Mouse (Mus musculus) midbrain, postnatal 0 days (tissue): ENCODE measurements around the gene Dcdc2a. TPM values are rescaled to one million over a fixed set of nuclear protein-coding genes. Genes with fewer than 3 reads are reported as not detected.
A peak's percentile ranks its signal among the peaks of the same experiment; 100 is the strongest.

ENCODE experiments used
- ATAC-seq: fragments of 200-750 bp; cut with Nextera tagmentation; 2 replicates; pipeline ENCODE4 v1.8.0; 2017; ENCODE audit warnings: moderate number of reproducible peaks, mild to moderate bottlenecking, moderate TSS enrichment, moderate library complexity; ENCODE audit not compliant: low FRiP score
- DNase-seq: peaks from one replicate; pipeline ENCODE4 v3.0.0-alpha.2; 2015; ENCODE audit warnings: low spot score
- H3K27ac ChIP-seq: fragments of 300-500 bp; sonication (generic); 2 replicates; pipeline ENCODE4 v1.5.1; 2014; ENCODE audit warnings: low read depth, mild to moderate bottlenecking, low read length, mixed read lengths
- H3K27me3 ChIP-seq: fragments of 300-500 bp; sonication (generic); 2 replicates; pipeline ENCODE4 v1.6.1; 2014; ENCODE audit warnings: low read length, control low read depth, mixed read lengths; ENCODE audit not compliant: insufficient read depth
- H3K36me3 ChIP-seq: fragments of 300-500 bp; sonication (generic); 2 replicates; pipeline ENCODE4 v1.6.1; 2014; ENCODE audit warnings: low read length, control low read depth, mixed read lengths; ENCODE audit not compliant: insufficient read depth
- H3K4me1 ChIP-seq: fragments of 300-500 bp; sonication (generic); 2 replicates; pipeline ENCODE4 v1.6.1; 2014; ENCODE audit warnings: mild to moderate bottlenecking, control low read depth, antibody characterized with exemption, low read length, mixed read lengths; ENCODE audit not compliant: insufficient read depth
- H3K4me2 ChIP-seq: fragments of 300-500 bp; sonication (generic); 2 replicates; pipeline ENCODE4 v1.6.1; 2014; ENCODE audit warnings: low read depth, mild to moderate bottlenecking, low read length, mixed read lengths; ENCODE audit not compliant: poor library complexity, severe bottlenecking
- H3K4me3 ChIP-seq: fragments of 300-500 bp; sonication (generic); 2 replicates; pipeline ENCODE4 v1.5.1; 2014; ENCODE audit warnings: low read depth, mild to moderate bottlenecking, low read length, moderate library complexity
- H3K9ac ChIP-seq: fragments of 300-500 bp; sonication (generic); replicated peaks from 2 replicates; pipeline ENCODE4 v1.6.1; 2014; ENCODE audit warnings: mild to moderate bottlenecking, low read length, moderate library complexity, mixed read lengths; ENCODE audit not compliant: poor library complexity, severe bottlenecking
- H3K9me3 ChIP-seq: fragments of 300-500 bp; sonication (generic); 2 replicates; pipeline ENCODE4 v1.6.1; 2016; ENCODE audit warnings: low read length, control low read depth
- CTCF ChIP-seq: IDR thresholded peaks from 2 replicates; pipeline ENCODE4 v1.5.1; 2016; ENCODE audit warnings: antibody characterized with exemption, mild to moderate bottlenecking
- WGBS: fragments of 180-500 bp; shearing (Covaris S2); extraction: QIAGEN DNeasy Blood & Tissue Kit; methylation state at CpG from one replicate; pipeline ENCODE4 v1.1.7; 2014; 5-methylcytosine and 5-hydroxymethylcytosine counted together
- polyA plus RNA-seq: library from polyadenylated mRNA; unstranded; fragments of >200 nt; fragmentation: Nextera tagmentation; extraction: Ambion mirVana; gene quantifications from 2 replicates; pipeline ENCODE4 v1.2.1, GENCODE M21; 2015
- total RNA-seq: library from RNA; depleted of rRNA; stranded (reverse); fragments of >200 nt; gene quantifications from 2 replicates; pipeline ENCODE4 v1.2.3, GENCODE M21; 2014

Gene Dcdc2a
- total and polyA plus RNA-seq, 2 experiments from 2014 or later = 1.5 to 8.0 TPM

GRCm38 (mm10) chr13:25022386-25022785 lies 33.4 kb upstream of the Dcdc2a start:
- ATAC-seq = no peak
- no peak overlapping the region for H3K4me2 ChIP-seq

GRCm38 (mm10) chr13:25023129-25023528 lies 32.7 kb upstream of the Dcdc2a start:
- 76% methylated on average over 3 of the region's 3 CpGs for WGBS

More at GRCm38 (mm10) chr13:25022386-25022785, 33.4 kb upstream of the Dcdc2a start:
- no peak for TF ChIP-seq CTCF
- H3K9me3 ChIP-seq = no peaks in the 10 kb centered on the region
- DNase-seq = no peak
- peaks cover 11% of the 10 kb centered on the region; the same call in 1 of the 2 replicates for H3K4me1 ChIP-seq
- no peak overlapping the region for H3K27ac ChIP-seq
- H3K27me3 ChIP-seq = no peaks in the 10 kb centered on the region
- no peak overlapping the region for H3K9ac ChIP-seq
- no peak overlapping the region for H3K4me3 ChIP-seq
- H3K36me3 ChIP-seq = no peaks in the 10 kb centered on the region
- WGBS = 69% methylated on average over 4 of the region's 4 CpGs

GRCm38 (mm10) chr13:25024655-25025054 lies 31.1 kb upstream of the Dcdc2a start:
- Histone ChIP-seq H3K4me3 (no peak overlapping the region), H3K27me3 (no peaks in the 10 kb centered on the region), H3K4me2 (no peak overlapping the region), H3K36me3 (no peaks in the 10 kb centered on the region), H3K9me3 (no peaks in the 10 kb centered on the region), H3K9ac (no peak overlapping the region), H3K27ac (no peak overlapping the region), H3K4me1 (no peaks in the 10 kb centered on the region)
- peak; percentile 66 for DNase-seq
- peak; percentile 64 for TF ChIP-seq CTCF
- 29% methylated on average over 2 of the region's 2 CpGs for WGBS
- no peak for ATAC-seq

More at GRCm38 (mm10) chr13:25023129-25023528, 32.7 kb upstream of the Dcdc2a start:
- Histone ChIP-seq H3K36me3 (no peaks in the 10 kb centered on the region), H3K4me2 (no peak overlapping the region), H3K27ac (no peak overlapping the region), H3K27me3 (no peaks in the 10 kb centered on the region), H3K4me3 (no peak overlapping the region), H3K9ac (no peak overlapping the region), H3K4me1 (peaks cover 11% of the 10 kb centered on the region; the same call in 1 of the 2 replicates), H3K9me3 (no peaks in the 10 kb centered on the region)
- no peak for TF ChIP-seq CTCF
- no peak for DNase-seq
- no peak for ATAC-seq

GRCm38 (mm10) chr13:25026409-25027113 lies 29.2 kb upstream of the Dcdc2a start:
- no peak for TF ChIP-seq CTCF
- Histone ChIP-seq H3K9me3 (no peaks in the 10 kb centered on the region), H3K27me3 (no peaks in the 10 kb centered on the region), H3K9ac (no peak overlapping the region), H3K4me2 (no peak overlapping the region), H3K4me1 (no peaks in the 10 kb centered on the region), H3K36me3 (no peaks in the 10 kb centered on the region), H3K4me3 (no peak overlapping the region), H3K27ac (no peak overlapping the region)
- no peak for DNase-seq
- no peak for ATAC-seq
- WGBS = 93% methylated on average over 6 of the region's 6 CpGs

GRCm38 (mm10) chr13:25027114-25027425 lies 28.7 kb upstream of the Dcdc2a start:
- H3K4me1 ChIP-seq = no peaks in the 10 kb centered on the region
- no peak overlapping the region for H3K4me3 ChIP-seq
- H3K27ac ChIP-seq = no peak overlapping the region
- TF ChIP-seq CTCF = no peak
- no peaks in the 10 kb centered on the region for H3K27me3 ChIP-seq
- WGBS = 79% methylated on average over 3 of the region's 3 CpGs
- H3K4me2 ChIP-seq = no peak overlapping the region
- ATAC-seq = no peak
- H3K9ac ChIP-seq = no peak overlapping the region
- no peaks in the 10 kb centered on the region for H3K36me3 ChIP-seq
- H3K9me3 ChIP-seq = no peaks in the 10 kb centered on the region
- DNase-seq = no peak

GRCm38 (mm10) chr13:25039488-25039887 lies 16.3 kb upstream of the Dcdc2a start:
- TF ChIP-seq CTCF = no peak
- Histone ChIP-seq H3K9ac (no peak overlapping the region), H3K27ac (no peak overlapping the region), H3K27me3 (no peaks in the 10 kb centered on the region), H3K4me3 (no peak overlapping the region), H3K9me3 (no peaks in the 10 kb centered on the region), H3K4me1 (no peaks in the 10 kb centered on the region), H3K36me3 (no peaks in the 10 kb centered on the region), H3K4me2 (no peak overlapping the region)
- WGBS = 79% methylated on average over 2 of the region's 2 CpGs
- ATAC-seq (no peak), DNase-seq (no peak)
